Mouse (Mus musculus) bone marrow, adult 2 months (tissue): ENCODE measurements at regions not wholly inside any gene's neighbourhood (a gene's known extent, or its start where the extent isn't known, plus 50 kb on each side); places are given as distances from the start of the nearest gene placed in this dataset.

ENCODE experiments used
- H3K27ac ChIP-seq: fragments of 200-500 bp; 2 replicates; pipeline ENCODE4 v1.5.1; 2012; ENCODE audit warnings: low read depth, mild to moderate bottlenecking, control low read depth, inconsistent platforms, low read length; ENCODE audit not compliant: control insufficient read depth, poor library complexity, insufficient read depth
- H3K4me1 ChIP-seq: fragments of 200-500 bp; 2 replicates; pipeline ENCODE4 v1.6.1; 2011; ENCODE audit warnings: low read length; ENCODE audit not compliant: control insufficient read depth, insufficient read depth
- H3K4me3 ChIP-seq: fragments of 200-500 bp; replicated peaks from 2 replicates; pipeline ENCODE3; 2011; ENCODE audit warnings: mild to moderate bottlenecking, low read depth, low read length, control low read depth; ENCODE audit not compliant: control insufficient read depth
- CTCF ChIP-seq: fragments of 200-500 bp; IDR thresholded peaks from 2 replicates; pipeline ENCODE4 v1.5.1; 2011; ENCODE audit warnings: low read length, control low read depth; ENCODE audit not compliant: control insufficient read depth, insufficient read depth
- POLR2A ChIP-seq: fragments of 200-500 bp; IDR thresholded peaks from 2 replicates; pipeline ENCODE4 v1.6.1; 2011; ENCODE audit warnings: low read depth, mild to moderate bottlenecking, control low read depth, low read length, borderline replicate concordance; ENCODE audit not compliant: control insufficient read depth
- WGBS: fragments of 180-500 bp; shearing (Covaris S2); methylation state at CpG from one replicate; pipeline ENCODE4 v1.1.7; 2018; 5-methylcytosine and 5-hydroxymethylcytosine counted together

GRCm38 (mm10) chr19:14355946-14356345 is 241.9 kb downstream of the Tle4 start:
- no peak for TF ChIP-seq CTCF
- TF ChIP-seq POLR2A = no peak
- H3K4me1 ChIP-seq = no peaks in the 10 kb centered on the region; the same call in 1 of the 2 replicates
- H3K27ac ChIP-seq = no peak overlapping the region
- H3K4me3 ChIP-seq = no peak overlapping the region

- WGBS = 45% methylated on average over 5 of the region's 5 CpGs
Measured at GRCm38 (mm10) chr19:14360611-14361010, 237.2 kb downstream of the Tle4 start.

DNA sequence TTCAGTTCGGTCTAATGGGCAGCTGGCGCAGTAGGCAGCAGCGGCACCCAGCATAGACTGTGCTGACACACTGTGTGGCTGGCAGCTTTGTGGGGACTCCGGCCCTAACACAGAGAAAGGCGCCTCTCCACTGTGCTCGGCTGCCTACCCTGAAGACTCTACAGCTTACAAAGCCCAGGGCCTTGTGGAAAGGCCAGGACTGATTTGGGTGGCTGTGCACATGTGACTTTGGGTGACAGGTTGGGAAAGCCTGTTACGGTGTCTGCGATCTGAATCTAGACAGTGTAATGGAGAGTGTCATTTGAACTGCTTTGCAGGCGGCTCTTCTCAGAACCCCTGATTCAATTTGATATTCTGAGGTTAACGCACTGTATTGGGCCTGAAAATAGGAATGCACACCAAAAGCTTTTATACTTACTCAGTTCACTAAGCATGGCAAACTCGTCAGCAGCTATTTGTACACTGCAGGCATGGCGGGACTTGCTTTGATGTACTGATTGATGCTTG is 228.7 kb downstream of the Tle4 start:
- Histone ChIP-seq H3K27ac (no peak overlapping the region), H3K4me1 (no peaks in the 10 kb centered on the region), H3K4me3 (no peak overlapping the region)
- WGBS = 88% methylated on average over 12 of the region's 12 CpGs
- TF ChIP-seq POLR2A = no peak

More at GRCm38 (mm10) chr19:14360611-14361010, 237.2 kb downstream of the Tle4 start:
- TF ChIP-seq CTCF (no peak), POLR2A (no peak)
- Histone ChIP-seq H3K4me3 (no peak overlapping the region), H3K27ac (no peak overlapping the region), H3K4me1 (no peaks in the 10 kb centered on the region; the same call in 1 of the 2 replicates)

DNA sequence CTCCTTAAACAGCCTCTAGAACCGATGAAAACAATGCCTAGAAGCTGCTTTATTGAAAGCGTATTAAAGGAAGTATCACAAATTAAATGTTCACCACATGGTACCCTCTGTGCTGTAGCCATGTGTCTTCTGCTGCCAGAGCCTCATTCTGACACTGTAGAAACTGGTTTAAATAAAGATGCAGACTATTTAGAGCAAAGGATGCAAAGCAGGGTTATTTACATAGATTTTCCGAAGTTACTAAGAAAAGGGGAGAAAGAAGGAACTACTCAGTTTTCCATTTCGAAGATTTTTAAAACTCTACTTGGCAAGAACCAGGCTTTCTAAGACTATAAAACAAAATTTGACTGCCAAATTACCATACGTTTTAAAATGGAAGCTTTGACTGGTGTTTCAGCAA is 226.5 kb downstream of the Tle4 start:
- 76% methylated on average over 5 of the region's 5 CpGs for WGBS
- no peak for TF ChIP-seq POLR2A
- TF ChIP-seq CTCF = no peak

DNA sequence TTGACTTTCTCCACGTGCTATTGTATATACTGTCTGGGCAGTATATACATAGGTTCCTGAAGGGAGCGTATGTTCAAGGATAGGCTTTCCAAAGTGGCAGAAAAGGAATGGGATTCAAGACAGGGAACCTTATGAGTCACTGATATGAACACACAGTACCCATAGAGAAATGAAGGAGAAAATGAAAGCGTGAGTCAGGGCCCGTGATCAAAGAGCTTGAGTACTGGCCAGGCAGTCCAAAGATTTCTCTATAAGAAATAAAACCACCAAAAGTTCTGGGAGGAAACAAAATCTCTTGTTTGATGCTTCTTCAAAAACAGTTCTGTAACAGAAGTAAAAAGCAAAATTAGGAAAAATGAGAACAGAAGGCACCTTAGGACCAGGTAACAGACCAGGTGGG is 223.9 kb downstream of the Tle4 start:
- no peak for TF ChIP-seq POLR2A
- no peak for TF ChIP-seq CTCF
- WGBS = 83% methylated on average over 4 of the region's 4 CpGs
- no peak overlapping the region for H3K4me3 ChIP-seq
- H3K4me1 ChIP-seq = no peaks in the 10 kb centered on the region
- no peak overlapping the region for H3K27ac ChIP-seq

More for the DNA sequence above, 226.5 kb downstream of the Tle4 start:
- no peak overlapping the region for H3K27ac ChIP-seq
- no peaks in the 10 kb centered on the region for H3K4me1 ChIP-seq
- no peak overlapping the region for H3K4me3 ChIP-seq

- no peak for TF ChIP-seq POLR2A
- no peak for TF ChIP-seq CTCF
- Histone ChIP-seq H3K27ac (no peak overlapping the region), H3K4me3 (no peak overlapping the region), H3K4me1 (no peaks in the 10 kb centered on the region)
Measured at GRCm38 (mm10) chr19:14380898-14381297, 217.0 kb downstream of the Tle4 start.

DNA sequence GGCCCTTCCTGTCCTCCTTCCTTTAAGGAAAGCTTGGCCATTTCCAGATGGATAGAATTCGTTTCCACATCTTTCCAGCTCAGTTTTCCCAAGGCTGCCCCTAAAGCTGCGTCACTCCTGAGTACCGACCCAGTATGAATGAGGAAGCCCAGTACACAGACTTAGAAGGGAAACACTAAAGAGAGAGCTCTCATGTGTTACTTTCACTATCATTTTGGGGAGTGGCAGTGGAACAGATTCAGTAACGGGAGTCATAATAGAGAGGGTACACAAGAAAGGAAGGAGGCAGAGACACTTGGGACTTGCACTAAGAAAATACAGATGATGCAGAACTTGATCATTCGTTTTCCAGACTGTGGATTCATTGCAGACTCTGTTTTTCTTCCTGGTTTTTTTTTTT is 210.1 kb downstream of the Tle4 start:
- Histone ChIP-seq H3K4me3 (no peak overlapping the region), H3K27ac (no peak overlapping the region), H3K4me1 (no peaks in the 10 kb centered on the region)
- TF ChIP-seq CTCF = no peak
- TF ChIP-seq POLR2A = no peak
- WGBS = 18% methylated on average over 5 of the region's 5 CpGs

DNA sequence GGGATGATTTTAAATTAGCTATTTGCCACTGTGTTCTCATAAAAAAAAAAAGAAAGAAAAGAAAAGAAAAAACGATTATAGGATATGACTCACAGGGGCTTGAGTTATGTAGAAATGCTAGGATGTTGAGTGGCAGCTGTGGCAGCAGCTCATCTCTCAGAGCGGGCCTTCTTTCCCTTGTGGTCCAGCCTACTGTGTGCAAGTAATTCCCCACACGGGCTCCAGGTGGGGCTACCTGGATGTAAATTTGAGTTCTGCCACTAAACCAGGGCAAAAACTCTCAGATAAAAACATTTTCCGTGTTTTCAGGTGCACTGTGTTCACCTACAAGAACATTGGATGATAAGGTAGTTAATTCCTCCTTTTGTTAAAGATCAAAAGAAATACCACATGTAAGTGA is 209.3 kb downstream of the Tle4 start:
- Histone ChIP-seq H3K27ac (no peak overlapping the region), H3K4me3 (no peak overlapping the region), H3K4me1 (no peaks in the 10 kb centered on the region)
- TF ChIP-seq POLR2A = no peak
- no peak for TF ChIP-seq CTCF
- WGBS = 22% methylated on average over 4 of the region's 4 CpGs

DNA sequence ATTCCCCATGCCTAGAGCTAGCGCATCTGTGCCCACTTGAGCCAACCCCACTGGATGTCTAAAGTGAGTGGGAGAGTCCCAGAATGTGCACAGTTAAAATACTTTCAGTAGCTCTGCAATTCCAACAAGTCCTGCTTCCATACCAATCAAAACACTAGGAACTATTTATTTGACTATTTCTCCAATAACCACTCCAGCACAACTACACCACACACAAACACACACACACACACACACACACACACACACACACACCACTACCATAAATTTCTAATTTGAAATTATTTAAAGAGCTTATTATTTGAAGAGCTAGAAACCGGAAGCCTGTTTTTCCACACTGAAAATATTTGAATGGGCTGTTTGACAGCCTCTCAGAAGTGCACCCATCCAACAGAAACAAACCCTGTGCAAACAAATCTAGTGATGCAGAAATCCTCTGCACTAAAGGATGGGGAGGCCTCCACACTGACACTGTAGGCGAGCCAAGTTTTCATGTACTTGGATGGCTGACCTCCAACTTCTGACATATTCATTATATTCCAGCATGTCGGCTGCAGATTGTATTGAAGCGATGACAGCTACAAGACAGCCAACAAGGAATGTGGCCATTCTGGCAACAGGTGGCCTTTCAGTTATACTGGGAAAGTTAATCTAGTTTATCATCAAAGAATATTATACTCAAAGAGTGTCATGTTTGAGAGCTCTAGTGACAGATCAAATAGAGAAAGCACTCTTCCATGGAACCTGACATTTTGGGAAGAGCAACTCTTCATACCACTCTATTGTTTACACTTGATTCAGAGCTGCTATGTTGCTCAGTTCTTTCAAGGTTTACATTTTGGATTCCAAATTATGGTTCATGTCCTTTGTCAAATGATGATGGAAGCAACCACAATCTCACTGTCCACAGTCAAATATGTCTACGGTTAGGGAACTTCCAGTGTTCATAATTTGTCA is 207.7 kb downstream of the Tle4 start:
- H3K4me3 ChIP-seq = no peak overlapping the region
- no peaks in the 10 kb centered on the region for H3K4me1 ChIP-seq
- 79% methylated on average over 6 of the region's 6 CpGs for WGBS
- TF ChIP-seq POLR2A = no peak
- TF ChIP-seq CTCF = no peak
- H3K27ac ChIP-seq = no peak overlapping the region
